ENCODE assay signal across 9 mouse cellular contexts in genomic region chr8:56552551-56553103, GRCm38 (mm10). TPM values are rescaled to one million over a fixed set of nuclear protein-coding genes. Genes with fewer than 3 reads are reported as not detected.
DNase-seq lines count a peak whose midpoint lies in the region; ATAC-seq and TF ChIP-seq lines count a peak whose summit lies in the region.
"Had no signal": no experiment of that assay in that cellular context is flagged by ENCODE, and none has a peak within 500 bp of the region (broad histone marks: within the 10 kb centered on the region; RNA-seq: fewer than 3 reads in every experiment).

No protein-coding gene starts in this region.

- H3K4me3 ChIP-seq in hindbrain, embryonic 15.5 days: no peak overlapping the region
- no peak overlapping the region; the same call in 1 of the 2 replicates for H3K4me3 ChIP-seq in hindbrain, embryonic 10.5 days
- H3K4me3 ChIP-seq in G1E (ENCODE audit: low read depth, low read length): peak overlapping the region; percentile 81
- H3K4me3 ChIP-seq in cortical plate, adult 2 months (ENCODE audit: insufficient read depth, low read length): peak overlapping the region; percentile 77; the same call in 1 of the 2 replicates
- H3K4me3 ChIP-seq in liver, postnatal 0 days (ENCODE audit: low read depth, low read length): peak overlapping the region; percentile 93

- H3K9me3 ChIP-seq in hindbrain, embryonic 15.5 days: no peaks in the 10 kb centered on the region
- no peaks in the 10 kb centered on the region for H3K9me3 ChIP-seq in hindbrain, embryonic 10.5 days
- no peaks in the 10 kb centered on the region for H3K9me3 ChIP-seq in G1E (replicated peaks)
- no peaks in the 10 kb centered on the region for H3K9me3 ChIP-seq in liver, postnatal 0 days (ENCODE audit: low read length)

- TF ChIP-seq CTCF in G1E (IDR thresholded peaks at IDR 0.05; ENCODE audit: low read depth, low read length): no peak
- no peak for TF ChIP-seq CTCF in cortical plate, adult 2 months (IDR thresholded peaks at IDR 0.05; ENCODE audit: extremely low read depth, insufficient read depth, low read length)
- TF ChIP-seq CTCF in liver, postnatal 0 days (IDR thresholded peaks at IDR 0.05; ENCODE audit: low read depth): no peak

- 81% methylated on average over 5 of the region's 5 CpGs for WGBS in hindbrain, embryonic 15.5 days
- WGBS in hindbrain, embryonic 10.5 days: 80% methylated on average over 5 of the region's 5 CpGs
- 42% methylated on average over 5 of the region's 5 CpGs for WGBS in liver, postnatal 0 days (ENCODE audit: insufficient replicate concordance)

- peaks cover 17% of the 10 kb centered on the region for H3K4me1 ChIP-seq in hindbrain, embryonic 15.5 days (replicated peaks)
- H3K4me1 ChIP-seq in hindbrain, embryonic 10.5 days (replicated peaks): peaks cover 16% of the 10 kb centered on the region
- H3K4me1 ChIP-seq in G1E (ENCODE audit: insufficient read depth, low read depth, low read length): peaks cover 11% of the 10 kb centered on the region
- peaks cover 5% of the 10 kb centered on the region; the same call in 1 of the 2 replicates for H3K4me1 ChIP-seq in cortical plate, adult 2 months (ENCODE audit: control insufficient read depth, insufficient read depth, low read length)
- H3K4me1 ChIP-seq in liver, postnatal 0 days (ENCODE audit: insufficient read depth): peaks cover 12% of the 10 kb centered on the region; the same call in 1 of the 2 replicates

- ATAC-seq in hindbrain, embryonic 15.5 days (ENCODE audit: low FRiP score, low read depth): no peak
- no peak for ATAC-seq in G1E (ENCODE audit: extremely low read depth, insufficient number of reproducible peaks, low FRiP score, poor library complexity, severe bottlenecking)
- no peak for ATAC-seq in liver, postnatal 0 days
- ATAC-seq: forebrain, embryonic 16.5 days had no signal

- H3K4me2 ChIP-seq in hindbrain, embryonic 15.5 days: peak overlapping the region; percentile 70
- peak overlapping the region; percentile 72 for H3K4me2 ChIP-seq in liver, postnatal 0 days (ENCODE audit: low read depth, low read length)

- H3K27ac ChIP-seq in hindbrain, embryonic 15.5 days (replicated peaks): no peak overlapping the region
- H3K27ac ChIP-seq in hindbrain, embryonic 10.5 days: no peak overlapping the region
- H3K27ac ChIP-seq in cortical plate, adult 2 months (ENCODE audit: insufficient read depth, low read length): no peak overlapping the region
- peak overlapping the region; percentile 98 for H3K27ac ChIP-seq in liver, postnatal 0 days (ENCODE audit: low read depth)

- no peak for DNase-seq in hindbrain, embryonic 10.5 days (ENCODE audit: low spot score)
- no peak for DNase-seq in G1E (ENCODE audit: low spot score)
- no peak for DNase-seq in liver, postnatal 0 days
- no peak for DNase-seq in ovary, postnatal 14 days (ENCODE audit: low spot score)
- no peak for DNase-seq in retina, postnatal 1 day
- DNase-seq: cerebellum, adult 11-12 months had no signal

- no peak for TF ChIP-seq POLR2A in cortical plate, adult 2 months (IDR thresholded peaks at IDR 0.05; ENCODE audit: extremely low read depth, insufficient read depth, low read length)

- no peaks in the 10 kb centered on the region for H3K36me3 ChIP-seq in hindbrain, embryonic 15.5 days
- H3K36me3 ChIP-seq in hindbrain, embryonic 10.5 days: no peaks in the 10 kb centered on the region
- peaks cover 8% of the 10 kb centered on the region for H3K36me3 ChIP-seq in G1E (replicated peaks)
- no peaks in the 10 kb centered on the region for H3K36me3 ChIP-seq in liver, postnatal 0 days (replicated peaks; ENCODE audit: insufficient read depth, low read length)

- no peaks in the 10 kb centered on the region for H3K27me3 ChIP-seq in hindbrain, embryonic 15.5 days
- H3K27me3 ChIP-seq in hindbrain, embryonic 10.5 days (ENCODE audit: insufficient read depth, poor library complexity, severe bottlenecking): no peaks in the 10 kb centered on the region
- H3K27me3 ChIP-seq in G1E (ENCODE audit: insufficient read depth, low read length): no peaks in the 10 kb centered on the region
- no peaks in the 10 kb centered on the region for H3K27me3 ChIP-seq in liver, postnatal 0 days (ENCODE audit: insufficient read depth, low read length)

- no peak overlapping the region for H3K9ac ChIP-seq in hindbrain, embryonic 15.5 days
- peak overlapping the region; percentile 92 for H3K9ac ChIP-seq in liver, postnatal 0 days (replicated peaks)

- TF ChIP-seq EP300 in liver, postnatal 0 days (IDR thresholded peaks at IDR 0.05; ENCODE audit: low read depth): no peak

RNA-seq across cellular contexts. Expression of gene Fbxo8, which starts 1.7 kb away (rescaled TPM):
- polyA plus RNA-seq in hindbrain, embryonic 15.5 days (2015; fragmentation: Nextera tagmentation; extraction: Ambion mirVana): 37.8 and 42.4 TPM in 2 replicates
- polyA plus RNA-seq in hindbrain, embryonic 10.5 days (2016; fragmentation: Nextera tagmentation; extraction: Ambion mirVana): 29.7 and 30.9 TPM in 2 replicates
- 108 and 147 TPM in 2 replicates for total RNA-seq in G1E (2014; fragmentation: Nextera tagmentation)
- total RNA-seq in G1E (2017): 27.3 and 27.8 TPM in 2 replicates
- 9.9 and 10.0 TPM in 2 replicates for polyA plus RNA-seq in G1E (2012)
- 35.6 and 37.9 TPM in 2 replicates for polyA plus RNA-seq in cortical plate, adult 2 months (2012; rRNA removed)
- 48.3 and 55.3 TPM in 2 replicates for polyA plus RNA-seq in liver, postnatal 0 days (2015; fragmentation: Nextera tagmentation; extraction: Ambion mirVana)

RNA-seq across cellular contexts. Expression of gene Cep44, which starts 1.8 kb away (rescaled TPM):
- 23.9 and 24.5 TPM in 2 replicates for polyA plus RNA-seq in hindbrain, embryonic 15.5 days (2015; fragmentation: Nextera tagmentation; extraction: Ambion mirVana)
- polyA plus RNA-seq in hindbrain, embryonic 10.5 days (2016; fragmentation: Nextera tagmentation; extraction: Ambion mirVana): 33.9 and 35.0 TPM in 2 replicates
- total RNA-seq in G1E (2014; fragmentation: Nextera tagmentation) (78.6 and 79.8 TPM in 2 replicates), G1E (2017) (44.8 and 51.4 TPM in 2 replicates)
- polyA plus RNA-seq in G1E (2012): 10.3 and 12.4 TPM in 2 replicates
- polyA plus RNA-seq in cortical plate, adult 2 months (2012; rRNA removed): 22.4 and 22.6 TPM in 2 replicates
- polyA plus RNA-seq in liver, postnatal 0 days (2015; fragmentation: Nextera tagmentation; extraction: Ambion mirVana): 17.8 TPM in 2 replicates

Comparison
In these comparisons a context has a peak if more than half of its experiments do, and no peak if none do; other contexts are left out.
1. H3K4me3 ChIP-seq: peak in G1E (single experiment), cortical plate, adult 2 months (single experiment) and liver, postnatal 0 days (single experiment); none in hindbrain, embryonic 15.5 days (single experiment) and hindbrain, embryonic 10.5 days (single experiment).